Mouse (Mus musculus): ENCODE results near the gene Ly6g5c. TPM values are rescaled to one million over a fixed set of nuclear protein-coding genes. Genes with fewer than 3 reads are reported as not detected.

Ly6g5c gene
- polyA plus RNA-seq, 2 experiments from 2014 or later = not detected

Other genes with a start within 250 kb of the Ly6g5c start
- gene Cfb, start 245.8 kb upstream of the Ly6g5c start, polyA plus RNA-seq (2017; shearing (Covaris generic)) = under 1 TPM; 0.40 to 0.65 TPM
- gene Zbtb12, start 228.8 kb upstream of the Ly6g5c start, polyA plus RNA-seq (2017; shearing (Covaris generic)) = under 1 TPM; 0.27 to 0.39 TPM
- gene Gm20547, start 226.2 kb upstream of the Ly6g5c start, polyA plus RNA-seq (2017; shearing (Covaris generic)) = not detected
- gene C2, start 210.0 kb upstream of the Ly6g5c start, polyA plus RNA-seq (2017; shearing (Covaris generic)) = 1 to 10 TPM; 1.6 to 3.3 TPM
- 10 to 100 TPM; 65.4 to 83.5 TPM for gene Ehmt2, start 209.8 kb upstream of the Ly6g5c start, polyA plus RNA-seq (2017; shearing (Covaris generic))
- gene Slc44a4, start 193.8 kb upstream of the Ly6g5c start, polyA plus RNA-seq (2017; shearing (Covaris generic)) = under 1 TPM in 1 of 2 experiments, not detected in 1; 0.21 TPM
- 10 to 100 TPM; 78.7 to 95.7 TPM for gene Neu1, start 177.0 kb upstream of the Ly6g5c start, polyA plus RNA-seq (2017; shearing (Covaris generic))
- 100 to 1,000 TPM; 378 to 903 TPM for gene Hspa1b, start 149.0 kb upstream of the Ly6g5c start, polyA plus RNA-seq (2017; shearing (Covaris generic))
- 10 to 100 TPM; 13.3 to 18.6 TPM for gene Gm20481, start 138.4 kb upstream of the Ly6g5c start, polyA plus RNA-seq (2017; shearing (Covaris generic))
- 100 to 1,000 TPM in 1 of 2 experiments, 10 to 100 TPM in 1; 84.0 to 191 TPM for gene Hspa1a, start 136.1 kb upstream of the Ly6g5c start, polyA plus RNA-seq (2017; shearing (Covaris generic))
- under 1 TPM; 0.10 to 0.73 TPM for gene Hspa1l, start 135.6 kb upstream of the Ly6g5c start, polyA plus RNA-seq (2017; shearing (Covaris generic))
- 100 to 1,000 TPM in 1 of 2 experiments, 10 to 100 TPM in 1; 80.1 to 110 TPM for gene Lsm2, start 126.4 kb upstream of the Ly6g5c start, polyA plus RNA-seq (2017; shearing (Covaris generic))
- gene Vars, start 107.3 kb upstream of the Ly6g5c start, polyA plus RNA-seq (2017; shearing (Covaris generic)) = 100 to 1,000 TPM; 201 to 211 TPM
- under 1 TPM; 0.07 to 0.34 TPM for gene Vwa7, start 91.7 kb upstream of the Ly6g5c start, polyA plus RNA-seq (2017; shearing (Covaris generic))
- gene Sapcd1, start 80.3 kb upstream of the Ly6g5c start, polyA plus RNA-seq (2017; shearing (Covaris generic)) = 1 to 10 TPM; 1.5 to 2.5 TPM
- gene Msh5, start 61.5 kb upstream of the Ly6g5c start, polyA plus RNA-seq (2017; shearing (Covaris generic)) = 1 to 10 TPM; 2.9 to 3.2 TPM
- gene Clic1, start 58.3 kb upstream of the Ly6g5c start, polyA plus RNA-seq (2017; shearing (Covaris generic)) = 100 to 1,000 TPM; 533 to 549 TPM
- 1 to 10 TPM in 1 of 2 experiments, under 1 TPM in 1; 0.98 to 2.2 TPM for gene Ddah2, start 49.2 kb upstream of the Ly6g5c start, polyA plus RNA-seq (2017; shearing (Covaris generic))
- gene Ly6g6c, start 42.9 kb upstream of the Ly6g5c start, polyA plus RNA-seq (2017; shearing (Covaris generic)) = 1 to 10 TPM in 1 of 2 experiments, not detected in 1; 2.0 TPM
- gene Mpig6b, start 42.1 kb upstream of the Ly6g5c start, polyA plus RNA-seq (2017; shearing (Covaris generic)) = under 1 TPM; 0.11 to 0.16 TPM
- not detected for gene Ly6g6e, start 31.4 kb upstream of the Ly6g5c start, polyA plus RNA-seq (2017; shearing (Covaris generic))
- gene Ly6g6d, start 30.2 kb upstream of the Ly6g5c start, polyA plus RNA-seq (2017; shearing (Covaris generic)) = under 1 TPM in 1 of 2 experiments, not detected in 1; 0.60 TPM
- gene Ly6g6f, start 22.7 kb upstream of the Ly6g5c start, polyA plus RNA-seq (2017; shearing (Covaris generic)) = not detected
- gene Abhd16a, start 19.0 kb upstream of the Ly6g5c start, polyA plus RNA-seq (2017; shearing (Covaris generic)) = 10 to 100 TPM; 73.9 to 82.7 TPM
- gene Ly6g5b, start 7.1 kb downstream of the Ly6g5c start, polyA plus RNA-seq (2017; shearing (Covaris generic)) = 1 to 10 TPM in 1 of 2 experiments, under 1 TPM in 1; 0.90 to 3.6 TPM
- 10 to 100 TPM; 54.2 to 60.6 TPM for gene Gpank1, start 13.2 kb downstream of the Ly6g5c start, polyA plus RNA-seq (2017; shearing (Covaris generic))
- gene Csnk2b, start 13.8 kb downstream of the Ly6g5c start, polyA plus RNA-seq (2017; shearing (Covaris generic)) = 100 to 1,000 TPM; 238 to 275 TPM
- 1 to 10 TPM; 1.9 to 3.0 TPM for gene D17H6S53E, start 18.1 kb downstream of the Ly6g5c start, polyA plus RNA-seq (2017; shearing (Covaris generic))
- gene Apom, start 23.8 kb downstream of the Ly6g5c start, polyA plus RNA-seq (2017; shearing (Covaris generic)) = 1 to 10 TPM in 1 of 2 experiments, not detected in 1; 2.6 TPM
- gene Bag6, start 26.9 kb downstream of the Ly6g5c start, polyA plus RNA-seq (2017; shearing (Covaris generic)) = 10 to 100 TPM; 50.0 to 63.9 TPM
- gene Prrc2a, start 56.6 kb downstream of the Ly6g5c start, polyA plus RNA-seq (2017; shearing (Covaris generic)) = 10 to 100 TPM; 24.6 to 25.6 TPM
- 1 to 10 TPM; 1.9 to 8.1 TPM for gene Aif1, start 67.8 kb downstream of the Ly6g5c start, polyA plus RNA-seq (2017; shearing (Covaris generic))
- 1 to 10 TPM; 5.7 to 8.4 TPM for gene Lst1, start 80.2 kb downstream of the Ly6g5c start, polyA plus RNA-seq (2017; shearing (Covaris generic))
- gene Ltb, start 86.2 kb downstream of the Ly6g5c start, polyA plus RNA-seq (2017; shearing (Covaris generic)) = 1,000 to 10,000 TPM; 1,692 to 1,979 TPM
- 10 to 100 TPM; 34.2 to 54.8 TPM for gene Tnf, start 93.7 kb downstream of the Ly6g5c start, polyA plus RNA-seq (2017; shearing (Covaris generic))
- 100 to 1,000 TPM in 1 of 2 experiments, 10 to 100 TPM in 1; 56.6 to 152 TPM for gene Lta, start 97.1 kb downstream of the Ly6g5c start, polyA plus RNA-seq (2017; shearing (Covaris generic))
- gene Gm16181, start 112.6 kb downstream of the Ly6g5c start, polyA plus RNA-seq (2017; shearing (Covaris generic)) = not detected
- 1 to 10 TPM; 4.5 to 5.5 TPM for gene Atp6v1g2, start 125.4 kb downstream of the Ly6g5c start, polyA plus RNA-seq (2017; shearing (Covaris generic))
- 10 to 100 TPM; 15.6 to 29.3 TPM for gene Nfkbil1, start 127.5 kb downstream of the Ly6g5c start, polyA plus RNA-seq (2017; shearing (Covaris generic))
- gene Ddx39b, start 133.5 kb downstream of the Ly6g5c start, polyA plus RNA-seq (2017; shearing (Covaris generic)) = 100 to 1,000 TPM; 211 to 230 TPM
- 1,000 to 10,000 TPM; 5,968 to 6,679 TPM for gene H2-D1, start 154.5 kb downstream of the Ly6g5c start, polyA plus RNA-seq (2017; shearing (Covaris generic))
- 1 to 10 TPM in 1 of 2 experiments, under 1 TPM in 1; 0.48 to 1.8 TPM for gene H2-Q1, start 212.1 kb downstream of the Ly6g5c start, polyA plus RNA-seq (2017; shearing (Covaris generic))
- gene H2-Q2, start 234.0 kb downstream of the Ly6g5c start, polyA plus RNA-seq (2017; shearing (Covaris generic)) = 10 to 100 TPM; 15.6 to 19.4 TPM